Mouse (Mus musculus): Measurements from ENCODE around the gene Sprr2k. TPM values are rescaled to one million over a fixed set of nuclear protein-coding genes. Genes with fewer than 3 reads are reported as not detected.
"Not testable (repeated sequence)": the region's sequence is repeated elsewhere in the genome, so short reads cannot be mapped to it uniquely, and the experiment has no call there.

The Sprr2k gene
- not detected for total RNA-seq (2021)

DNA sequence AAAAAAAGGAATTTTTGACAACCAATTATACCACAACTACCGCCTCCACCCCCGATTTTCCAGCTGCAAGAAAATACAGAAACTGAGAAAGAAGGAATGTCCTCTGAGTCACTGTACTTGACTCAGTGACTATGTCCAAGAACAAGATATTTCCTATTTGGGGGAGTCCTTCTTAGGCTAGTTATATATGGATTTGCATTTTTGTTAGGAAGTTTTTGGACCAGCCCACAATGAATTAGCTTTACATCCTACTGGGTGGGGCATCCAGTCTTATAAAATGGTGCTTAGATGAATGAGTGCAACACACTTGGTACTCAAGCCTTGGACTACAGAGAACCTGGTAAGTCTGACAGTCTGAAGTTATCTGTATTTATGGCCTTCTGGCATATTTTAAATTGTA, at the start of gene Sprr2k:
Gene Sprr2k (plus strand): TSS at position 301 of the 400 bp plus-strand sequence.
- DNase-seq (ENCODE audit: low spot score in 2 of 2) = no peak
- intact Hi-C loops (cut with DNase I) = no loop called here

DNA sequence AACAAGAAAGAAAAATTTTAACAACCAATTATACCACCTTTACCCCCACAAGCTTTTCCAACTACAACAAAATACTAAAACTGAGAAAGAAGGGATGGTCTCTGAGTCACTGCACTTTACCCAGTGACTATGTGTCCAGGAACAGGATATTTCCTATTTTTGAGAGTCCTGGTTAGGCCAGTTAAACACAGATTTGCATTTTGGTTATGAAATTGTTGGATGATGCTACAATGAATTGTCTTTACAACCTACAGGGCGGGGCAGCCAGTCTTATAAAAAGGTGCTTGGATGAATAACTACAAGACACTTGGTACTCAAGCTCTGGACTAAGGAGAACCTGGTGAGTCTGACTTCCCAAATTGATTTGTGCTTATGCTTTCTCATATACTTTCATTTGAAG, 47.0 kb upstream of the Sprr2k start, which contains the start of gene Sprr2h:
Gene Sprr2h (plus strand): TSS at position 301 of the 400 bp plus-strand sequence.
- DNase-seq (ENCODE audit: low spot score in 2 of 2) = no peak
- intact Hi-C loops (cut with DNase I) = no loop called here

DNA sequence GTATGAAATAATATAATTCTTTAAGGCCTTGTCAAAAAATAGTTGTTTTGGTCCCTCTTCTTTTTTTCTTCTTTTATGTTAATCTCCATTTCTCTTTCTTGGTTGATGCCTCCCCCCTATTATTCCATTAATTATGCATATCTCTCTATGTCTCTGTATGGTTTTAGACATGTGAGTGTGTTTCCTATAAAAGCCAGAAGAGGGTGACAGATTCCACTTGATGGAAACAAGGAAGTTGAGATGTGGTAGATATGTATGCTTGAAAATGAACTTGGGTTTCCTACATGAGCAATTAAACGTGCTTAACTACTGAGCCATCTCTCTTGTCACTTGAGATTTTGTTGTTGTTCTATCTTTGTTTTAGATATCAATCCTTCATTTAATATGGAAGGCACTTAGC, 38.1 kb upstream of the Sprr2k start:
- intact Hi-C loops (cut with DNase I) = loop anchor here (2.0 to 10.0 kb wide), 3 partner anchors 116 to 242 kb away; partner anchors contain the start of gene 2210017I01Rik
- DNase-seq (ENCODE audit: low spot score in 2 of 2) = peak in 1 of 2 experiments; percentile 13

DNA sequence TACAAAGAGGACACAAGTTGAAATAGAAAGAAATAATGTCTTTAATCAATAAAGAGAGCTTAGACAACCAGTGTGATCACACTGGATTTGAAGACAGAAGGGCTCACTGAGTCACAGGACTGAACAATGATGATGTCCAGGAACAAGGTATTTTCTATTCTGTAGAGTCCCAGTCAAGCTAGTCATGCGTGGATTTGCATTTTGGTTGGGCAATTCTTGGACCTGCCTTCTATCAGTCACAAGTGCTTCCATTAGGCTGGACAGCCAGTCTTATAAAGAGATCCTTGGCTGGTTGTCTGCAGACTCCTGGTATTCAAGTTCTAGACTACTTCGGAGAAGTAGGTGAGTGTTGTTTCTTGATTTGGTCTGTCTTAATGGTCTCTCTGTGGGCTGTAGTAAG, 24.7 kb upstream of the Sprr2k start, which contains the start of gene Sprr2i:
Gene Sprr2i (plus strand): TSS at position 301 of the 400 bp plus-strand sequence.
- DNase-seq (ENCODE audit: low spot score in 2 of 2) = no peak
- intact Hi-C loops (cut with DNase I) = no loop called here

DNA sequence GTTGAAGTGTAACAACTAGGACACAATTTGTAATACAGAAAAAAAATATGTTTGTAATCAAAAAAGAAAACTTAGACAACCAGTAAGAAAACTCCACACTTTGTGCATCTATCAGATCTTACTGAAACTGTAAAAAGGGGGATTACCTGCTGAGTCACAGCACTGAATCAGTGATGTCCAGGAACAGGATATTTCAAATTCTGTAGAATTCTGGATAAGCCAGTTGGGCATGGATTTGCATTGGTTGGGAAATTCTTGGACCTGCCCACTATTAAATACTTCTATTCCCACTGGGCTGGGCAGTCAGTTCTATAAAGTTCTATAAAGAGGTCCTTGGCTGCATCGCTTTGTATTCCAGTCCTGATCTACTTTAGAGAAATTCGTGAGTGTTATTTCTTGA, 14.6 kb upstream of the Sprr2k start, which contains the start of gene Sprr2j-ps:
Gene Sprr2j-ps (plus strand): TSS at position 301 of the 400 bp plus-strand sequence.
- DNase-seq (ENCODE audit: low spot score in 2 of 2) = no peak
- intact Hi-C loops (cut with DNase I) = no loop called here

DNA sequence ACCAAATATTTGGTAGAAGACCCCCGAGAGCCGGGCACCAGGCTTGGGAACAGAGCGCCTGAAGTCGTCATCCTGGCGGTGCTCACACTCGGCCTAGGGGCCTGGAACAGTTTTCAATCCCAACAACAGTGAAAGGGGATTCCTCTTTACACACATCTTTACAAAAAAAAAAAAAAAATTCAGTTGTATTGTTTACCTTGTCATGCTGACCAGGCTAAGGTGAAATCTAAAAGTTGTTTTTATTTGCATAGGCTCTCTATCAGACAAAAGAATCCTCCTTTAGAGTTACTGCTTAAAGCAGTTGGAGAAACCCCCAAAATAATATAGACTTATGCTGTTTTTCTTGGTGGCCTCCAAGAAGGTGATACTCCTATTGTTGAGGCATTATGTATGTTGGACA, 3.1 kb upstream of the Sprr2k start, which contains the start of gene Gm9774:
Gene Gm9774 (minus strand): TSS at position 101 of the 400 bp plus-strand sequence.
- intact Hi-C loops (cut with DNase I) = no loop called here

DNA sequence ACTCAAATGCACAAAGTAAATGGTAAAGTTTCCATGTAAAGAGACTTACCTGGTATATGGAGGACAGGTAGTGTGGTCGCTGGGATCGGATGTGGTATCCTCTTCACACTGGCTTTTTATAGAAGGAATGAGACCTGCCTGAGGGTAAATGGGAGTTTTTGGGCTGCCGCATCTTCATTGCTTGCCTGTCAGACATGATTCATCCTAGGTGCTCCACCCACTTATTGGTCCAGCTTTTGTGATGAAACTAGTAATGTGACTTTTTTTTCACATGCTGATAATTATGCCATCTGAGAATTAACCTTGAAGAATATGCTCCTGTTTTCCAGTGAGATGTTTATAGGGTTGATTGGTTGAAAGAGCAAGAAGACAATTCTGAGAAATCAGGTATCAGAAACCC, 6.3 kb downstream of the Sprr2k start, which contains the start of gene Sprr1b:
Gene Sprr1b (minus strand): TSS at position 101 of the 400 bp plus-strand sequence.
- intact Hi-C loops (cut with DNase I) = no loop called here
- no peak for DNase-seq (ENCODE audit: low spot score in 2 of 2)

More for the DNA sequence above, 3.1 kb upstream of the Sprr2k start, which contains the start of gene Gm9774:
- no peak for DNase-seq (ENCODE audit: low spot score in 2 of 2)

DNA sequence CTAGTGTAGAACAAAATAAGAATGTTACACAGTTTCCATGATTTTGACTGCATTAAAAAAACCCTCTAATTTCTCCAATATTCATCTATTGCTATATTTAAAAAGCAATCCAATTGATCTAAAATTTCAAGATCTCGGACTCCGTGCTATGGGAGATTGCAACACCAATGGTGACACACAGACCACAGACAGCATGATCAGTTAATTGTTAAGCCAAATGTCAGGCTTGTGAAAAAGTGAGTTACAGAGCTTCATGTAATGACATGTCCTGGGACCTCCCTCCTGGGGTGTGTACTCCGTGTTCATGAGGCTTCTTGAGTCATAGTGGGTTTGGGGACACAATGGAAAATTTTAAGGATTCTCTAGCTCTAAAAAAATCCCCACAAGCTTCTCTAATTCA, 7.8 kb downstream of the Sprr2k start:
- no peak for DNase-seq (ENCODE audit: low spot score in 2 of 2)
- intact Hi-C loops (cut with DNase I) = no loop called here

DNA sequence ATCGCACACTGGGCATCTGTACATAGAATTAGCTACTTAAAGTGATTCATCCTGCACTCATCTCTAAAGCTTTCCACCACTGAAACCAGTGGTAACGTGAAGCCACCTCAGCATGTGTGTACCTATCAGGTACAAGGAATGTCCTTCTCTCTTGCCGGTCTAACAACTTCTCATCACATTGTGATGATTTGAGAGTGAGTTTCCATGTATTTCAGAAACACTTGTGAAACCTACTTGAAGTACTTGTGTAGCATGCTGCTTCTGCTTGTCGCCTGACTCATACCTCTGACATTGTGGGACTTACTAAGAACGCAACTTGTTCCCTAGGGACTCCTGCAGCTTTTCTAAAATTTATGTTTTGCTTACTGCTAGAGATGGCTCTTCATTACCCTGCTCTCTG, 22.8 kb downstream of the Sprr2k start:
- no peak for DNase-seq (ENCODE audit: low spot score in 2 of 2)
- intact Hi-C loops (cut with DNase I) = no loop called here

DNA sequence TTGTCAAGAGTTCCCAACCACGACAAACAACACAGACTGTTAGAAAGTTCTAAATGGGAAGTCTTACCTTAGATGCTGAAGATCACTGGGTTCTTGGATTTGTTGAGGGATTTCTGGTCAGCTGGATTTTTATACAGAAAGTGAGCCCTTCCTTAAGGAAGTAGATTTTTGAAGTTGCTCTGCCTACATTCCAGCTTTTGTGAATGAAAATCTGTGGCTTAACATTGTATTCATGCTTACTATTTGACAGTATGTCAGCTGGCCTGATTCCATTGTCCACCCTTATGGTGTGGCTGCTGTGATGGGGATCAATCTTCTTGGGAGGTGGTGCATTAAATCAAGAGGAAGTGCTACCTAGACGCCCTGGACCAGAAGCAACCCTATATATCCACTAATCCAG, 26.2 kb downstream of the Sprr2k start, which contains the start of gene Sprr3:
Gene Sprr3 (minus strand): TSS at position 101 of the 400 bp plus-strand sequence.
- intact Hi-C loops (cut with DNase I) = no loop called here
- DNase-seq (ENCODE audit: low spot score in 2 of 2) = no peak

DNA sequence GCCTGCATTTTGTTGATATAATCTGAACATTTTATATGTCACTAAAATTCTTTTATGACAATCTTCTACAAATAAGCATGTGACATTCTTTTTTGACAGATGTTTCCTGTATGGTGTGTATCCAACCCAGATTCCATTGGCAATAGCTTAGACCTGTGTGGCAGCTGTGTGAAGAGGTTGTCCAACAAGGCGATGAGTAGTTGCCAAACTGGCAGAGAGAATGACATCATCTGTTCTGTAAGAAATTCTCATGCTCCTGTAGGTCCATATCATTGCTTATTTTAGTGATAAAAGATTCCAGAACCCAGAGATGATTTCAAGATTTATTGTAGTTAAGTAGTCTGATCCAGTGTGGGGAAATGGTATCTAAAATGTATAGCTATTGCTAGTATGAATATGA, 34.2 kb downstream of the Sprr2k start:
- intact Hi-C loops (cut with DNase I) = no loop called here
- DNase-seq (ENCODE audit: low spot score in 2 of 2) = no peak

DNA sequence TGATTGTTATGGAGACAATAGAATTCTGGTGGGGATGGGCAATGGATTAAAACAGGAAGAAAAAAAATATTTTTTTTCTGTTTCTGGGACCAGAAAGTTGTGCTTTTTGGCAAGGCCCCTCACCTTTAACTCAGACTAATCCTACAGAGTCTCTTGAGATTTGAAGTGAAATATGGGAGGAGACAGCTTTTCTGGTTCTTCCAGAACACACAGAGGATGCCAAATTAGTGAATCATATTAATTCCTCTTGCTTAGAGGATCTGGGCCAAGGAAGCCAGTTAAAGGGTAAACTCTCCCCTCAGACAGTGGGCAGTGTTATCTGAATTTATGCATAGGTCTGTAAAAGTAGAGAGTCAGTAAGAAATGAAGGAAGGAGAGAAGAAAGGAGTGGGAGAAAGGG, 35.0 kb downstream of the Sprr2k start:
- intact Hi-C loops (cut with DNase I) = no loop called here

DNA sequence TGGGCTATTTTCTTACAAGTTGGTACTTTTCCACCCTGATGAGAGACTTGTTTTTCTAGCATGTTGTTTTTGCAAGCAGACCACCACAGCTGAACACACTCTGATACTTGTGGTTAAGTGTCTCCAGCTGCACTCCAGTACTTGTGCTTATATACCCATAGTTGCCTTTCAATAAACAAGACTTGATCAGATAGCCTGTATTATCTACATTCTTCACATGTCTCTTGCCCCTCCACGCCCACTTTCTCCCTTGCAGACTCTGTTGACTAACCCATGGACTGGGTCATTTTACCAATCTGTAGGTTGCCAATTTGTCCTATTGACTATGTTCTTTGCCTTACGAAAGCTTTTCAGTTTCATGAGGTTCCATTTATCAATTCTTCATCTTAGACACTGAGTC, 37.7 kb downstream of the Sprr2k start:
- DNase-seq (ENCODE audit: low spot score in 2 of 2) = no peak
- intact Hi-C loops (cut with DNase I) = no loop called here

More for the DNA sequence above, 35.0 kb downstream of the Sprr2k start:
- no peak for DNase-seq (ENCODE audit: low spot score in 2 of 2)

DNA sequence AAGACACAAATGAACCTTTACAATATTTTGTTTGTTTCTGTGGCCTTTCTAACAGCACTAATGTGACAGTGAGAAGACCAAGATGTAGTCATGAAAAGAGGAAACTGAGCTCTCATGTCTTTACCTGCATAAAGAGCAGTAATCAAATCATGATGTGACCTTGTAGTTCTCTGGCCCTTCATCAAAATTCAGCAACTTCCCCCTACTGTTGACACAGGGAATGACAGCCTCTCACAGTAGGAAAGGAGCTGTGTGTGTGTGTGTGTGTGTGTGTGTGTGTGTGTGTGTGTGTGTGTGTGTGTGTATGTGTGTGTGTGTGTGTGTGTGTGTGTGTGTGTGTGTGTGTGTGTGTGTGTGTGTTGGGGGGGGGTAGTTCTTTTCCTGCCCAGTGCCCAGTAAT, 48.9 kb downstream of the Sprr2k start:
- intact Hi-C loops (cut with DNase I); DNase-seq (ENCODE audit: low spot score in 2 of 2): not testable (repeated sequence)

Other genes starting within 250 kb of the Sprr2k start
- gene Sprr2a1, start 216.8 kb upstream of the Sprr2k start, total RNA-seq (2021) = not detected
- gene Sprr2a2, start 216.7 kb upstream of the Sprr2k start, total RNA-seq (2021) = not detected
- not detected for gene Sprr2a3, start 147.2 kb upstream of the Sprr2k start, total RNA-seq (2021)
- gene Sprr2b, start 116.0 kb upstream of the Sprr2k start, total RNA-seq (2021) = not detected
- gene Sprr2d, start 93.4 kb upstream of the Sprr2k start, total RNA-seq (2021) = not detected
- gene Sprr2e, start 80.4 kb upstream of the Sprr2k start, total RNA-seq (2021) = not detected
- gene Sprr2f, start 67.4 kb upstream of the Sprr2k start, total RNA-seq (2021) = not detected
- gene Sprr2h, start 46.9 kb upstream of the Sprr2k start, total RNA-seq (2021) = not detected
- not detected for gene Sprr2i, start 24.6 kb upstream of the Sprr2k start, total RNA-seq (2021)
- gene Sprr2j-ps, start 14.5 kb upstream of the Sprr2k start, total RNA-seq (2021) = not detected
- 1 to 10 TPM; 3.5 to 3.9 TPM for gene Gm9774, start 3.2 kb upstream of the Sprr2k start, total RNA-seq (2021)
- gene Sprr1b, start 6.2 kb downstream of the Sprr2k start, total RNA-seq (2021) = not detected
- not detected for gene Sprr3, start 26.1 kb downstream of the Sprr2k start, total RNA-seq (2021)
- gene Sprr1a, start 53.3 kb downstream of the Sprr2k start, total RNA-seq (2021) = not detected
- gene Sprr4, start 67.9 kb downstream of the Sprr2k start, total RNA-seq (2021) = not detected
- not detected for gene 2310046K23Rik, start 101.9 kb downstream of the Sprr2k start, total RNA-seq (2021)
- gene Ivl, start 141.2 kb downstream of the Sprr2k start, total RNA-seq (2021) = not detected
- gene Smcp, start 156.4 kb downstream of the Sprr2k start, total RNA-seq (2021) = not detected
- not detected for gene 2210017I01Rik, start 174.9 kb downstream of the Sprr2k start, total RNA-seq (2021)
- gene Lce6a, start 189.1 kb downstream of the Sprr2k start, total RNA-seq (2021) = not detected
- gene Lce1a1, start 215.7 kb downstream of the Sprr2k start, total RNA-seq (2021) = not detected
- not detected for gene Lce1b, start 224.3 kb downstream of the Sprr2k start, total RNA-seq (2021)
- not detected for gene Lce1a2, start 237.7 kb downstream of the Sprr2k start, total RNA-seq (2021)
- gene Lce1c, start 246.7 kb downstream of the Sprr2k start, total RNA-seq (2021) = not detected

Measured in left cerebral cortex, postnatal 25 days (tissue).